Mouse (Mus musculus) lung, postnatal 10 days (tissue): ENCODE results near the gene Lyve1.
"Not testable (repeated sequence)": the region's sequence is repeated elsewhere in the genome, so short reads cannot be mapped to it uniquely, and the experiment has no call there.

ENCODE experiments used
- DNase-seq: peaks from one replicate; pipeline ENCODE4 v3.0.0; 2021

Gene Lyve1

DNA sequence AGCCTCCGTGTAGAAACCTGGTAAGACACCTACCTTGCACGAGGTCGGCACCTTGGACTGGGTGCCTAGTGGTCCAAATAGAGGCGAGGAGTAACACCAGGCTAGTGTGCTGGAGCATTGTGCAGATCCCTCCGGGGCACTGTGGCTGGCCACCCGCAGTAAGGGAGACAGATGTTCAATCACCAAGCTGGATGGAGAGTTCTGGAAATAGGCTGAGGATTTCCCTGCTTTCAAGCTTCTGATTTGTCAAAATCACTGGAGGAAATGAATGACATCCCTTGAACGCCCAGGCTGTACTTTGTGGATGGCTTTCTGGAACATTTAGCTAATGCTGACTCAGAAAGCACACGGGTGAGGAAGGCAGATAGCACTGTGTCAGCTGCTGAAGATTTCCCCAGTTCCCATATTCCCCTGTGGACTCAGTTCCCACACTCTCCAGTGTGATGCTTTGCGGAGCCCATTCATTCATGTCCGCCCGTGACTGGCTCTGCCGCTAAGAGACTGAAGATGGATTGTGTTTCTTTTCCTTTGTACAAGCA is at the start of gene Lyve1:
Gene Lyve1, minus strand, starts transcription at position 489 of the 539 bp plus-strand sequence.
- DNase-seq = peak; percentile 42

DNA sequence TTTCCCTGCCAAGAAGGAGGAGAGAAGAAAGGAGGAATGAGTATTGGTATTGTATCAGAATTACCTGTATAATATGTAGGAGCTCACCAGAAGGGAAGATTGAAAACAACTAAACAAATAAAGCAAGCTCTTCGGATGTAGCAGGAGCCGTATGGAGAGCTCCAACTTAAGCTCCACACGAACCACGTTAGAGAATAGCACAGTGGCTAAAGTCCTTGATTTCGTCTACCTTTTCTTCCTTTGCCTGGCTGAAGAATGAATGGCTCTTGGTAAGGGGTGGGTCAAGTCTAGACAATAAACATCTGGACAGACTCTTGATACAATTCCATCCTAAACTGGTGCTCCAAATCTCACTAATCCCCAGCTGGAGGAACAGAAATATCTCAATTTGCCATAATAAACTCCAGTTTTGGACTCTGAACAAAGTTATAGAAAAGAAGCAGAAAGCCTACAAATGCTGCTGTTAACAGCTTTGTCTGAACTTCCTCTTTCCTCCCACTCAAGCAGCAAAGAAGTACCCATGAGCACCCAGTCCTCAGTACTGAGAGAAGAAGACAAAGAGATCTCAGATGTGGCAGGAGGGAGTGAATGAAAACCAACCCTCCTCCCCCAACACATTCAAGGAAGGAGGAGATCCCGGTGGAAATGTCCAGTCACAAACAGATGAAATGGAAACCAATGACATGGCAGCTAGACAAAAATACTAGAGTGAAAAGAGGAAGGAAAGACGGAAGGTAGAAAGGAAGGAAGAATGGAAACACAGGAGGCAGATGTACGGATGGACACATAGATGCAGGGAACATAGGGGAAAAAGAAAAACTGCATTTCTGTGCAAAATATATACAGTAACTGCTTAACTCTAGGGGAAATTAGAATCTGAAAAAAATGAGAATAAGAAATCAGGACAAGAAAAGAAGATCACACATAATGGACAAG is 45.4 kb upstream of the Lyve1 start:
- no peak for DNase-seq

DNA sequence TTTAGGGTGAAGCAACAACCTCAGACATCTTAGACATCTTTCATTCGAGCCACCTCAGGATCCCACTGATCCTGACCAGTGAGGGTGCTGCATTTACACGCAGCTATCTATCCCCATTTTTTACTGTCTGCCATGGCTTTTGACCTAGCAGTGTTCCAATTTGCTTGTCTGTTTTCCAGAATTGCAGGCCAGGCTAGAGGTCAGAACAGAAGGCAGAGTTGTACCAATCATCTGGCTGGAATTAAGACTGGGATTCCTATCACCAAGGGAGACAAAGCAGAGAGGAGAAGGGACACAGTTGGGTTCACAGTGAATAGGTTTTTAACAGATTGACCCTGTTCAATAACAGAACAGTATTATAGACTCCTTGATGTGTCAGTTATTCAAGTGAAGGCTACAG is 43.5 kb upstream of the Lyve1 start:
- no peak for DNase-seq

GRCm38 (mm10) chr7:110903226-110903625 is 40.2 kb upstream of the Lyve1 start:
- peak; percentile 67 for DNase-seq

DNA sequence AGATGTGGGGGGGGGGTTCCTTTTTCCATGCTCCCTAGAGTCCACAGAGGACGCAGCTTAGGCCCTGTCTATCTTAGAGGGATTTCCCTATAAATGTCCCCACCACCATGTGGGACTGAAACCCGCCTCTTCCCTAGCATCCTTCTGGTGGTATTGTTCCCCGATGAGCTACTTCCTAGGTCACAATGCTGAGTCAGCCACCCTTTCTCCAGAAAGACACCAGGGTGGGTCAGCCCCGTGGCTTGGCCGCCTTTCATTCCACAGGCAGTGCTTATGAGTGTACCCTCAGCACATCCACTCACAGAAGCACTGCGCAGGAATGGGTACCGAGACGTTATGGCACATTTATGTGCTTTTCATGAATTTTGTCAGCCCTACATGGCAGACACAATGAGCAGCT is 34.2 kb upstream of the Lyve1 start:
- DNase-seq = no peak

GRCm38 (mm10) chr7:110896453-110896852 is 33.4 kb upstream of the Lyve1 start:
- no peak for DNase-seq

DNA sequence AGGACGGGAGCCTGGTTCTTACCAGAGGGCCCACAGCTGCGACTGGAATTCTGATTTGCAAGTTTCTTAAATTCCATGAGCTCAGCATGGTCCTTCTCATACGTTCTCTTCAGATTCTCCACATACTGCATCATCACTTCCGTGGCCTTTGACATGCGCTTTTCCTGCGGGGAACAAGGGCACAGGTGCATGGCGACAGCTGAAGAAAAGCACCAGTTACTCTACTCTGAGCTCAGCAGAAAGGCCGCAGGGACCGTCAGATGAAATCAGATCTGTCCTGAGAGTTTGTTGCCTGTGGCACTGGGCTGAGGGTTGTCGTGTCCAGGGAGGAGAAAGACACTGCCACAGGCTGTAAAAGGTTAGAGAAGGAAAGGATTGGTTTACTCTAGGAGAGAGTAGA is 32.7 kb upstream of the Lyve1 start:
- DNase-seq = not testable (repeated sequence)

DNA sequence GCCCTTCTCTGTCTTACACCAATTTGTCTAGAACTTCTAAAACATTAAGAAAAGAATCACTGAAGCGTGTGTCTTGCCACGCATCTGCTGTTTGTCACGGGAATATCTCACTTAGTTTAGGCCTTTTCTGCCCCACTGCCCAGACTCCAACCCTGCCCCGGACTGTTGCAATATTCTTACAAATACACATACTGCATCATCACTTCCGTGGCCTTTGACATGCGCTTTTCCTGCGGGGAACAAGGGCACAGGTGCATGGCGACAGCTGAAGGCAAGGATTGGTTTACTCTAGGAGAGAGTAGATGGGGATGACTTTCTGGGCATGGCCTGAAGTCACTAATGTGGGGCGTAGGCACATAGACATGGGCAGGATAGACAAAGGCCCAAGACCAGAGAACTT is 31.6 kb upstream of the Lyve1 start:
- peak; percentile 13 for DNase-seq

- DNase-seq = peak; percentile 62
Measured at GRCm38 (mm10) chr7:110893943-110894610, 31.0 kb upstream of the Lyve1 start.

- DNase-seq = peak; percentile 48
Measured at GRCm38 (mm10) chr7:110891501-110891986, 28.5 kb upstream of the Lyve1 start.

- no peak for DNase-seq
Measured at GRCm38 (mm10) chr7:110881746-110882333, 18.8 kb upstream of the Lyve1 start.

GRCm38 (mm10) chr7:110878028-110878427 is 15.0 kb upstream of the Lyve1 start:
- no peak for DNase-seq

DNA sequence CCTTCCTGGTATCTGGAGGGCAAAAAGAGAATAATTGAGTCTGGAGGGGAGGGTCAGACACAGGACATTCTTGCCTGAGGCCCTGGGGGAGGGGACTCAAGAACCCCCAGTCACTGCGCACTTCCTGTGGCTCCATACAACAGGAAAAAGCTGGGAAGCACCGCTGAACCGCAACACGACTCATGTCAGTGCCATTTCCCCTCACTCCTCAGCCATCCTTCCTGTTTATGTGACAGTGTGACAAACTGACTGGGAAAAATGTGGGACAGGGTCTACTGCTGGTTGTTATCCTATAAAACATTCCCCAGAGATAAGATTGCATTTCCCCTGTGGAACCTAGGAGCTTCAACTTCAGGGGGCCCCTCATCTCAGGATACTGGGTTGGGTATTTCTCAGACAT is 13.9 kb upstream of the Lyve1 start:
- peak; percentile 76 for DNase-seq

DNA sequence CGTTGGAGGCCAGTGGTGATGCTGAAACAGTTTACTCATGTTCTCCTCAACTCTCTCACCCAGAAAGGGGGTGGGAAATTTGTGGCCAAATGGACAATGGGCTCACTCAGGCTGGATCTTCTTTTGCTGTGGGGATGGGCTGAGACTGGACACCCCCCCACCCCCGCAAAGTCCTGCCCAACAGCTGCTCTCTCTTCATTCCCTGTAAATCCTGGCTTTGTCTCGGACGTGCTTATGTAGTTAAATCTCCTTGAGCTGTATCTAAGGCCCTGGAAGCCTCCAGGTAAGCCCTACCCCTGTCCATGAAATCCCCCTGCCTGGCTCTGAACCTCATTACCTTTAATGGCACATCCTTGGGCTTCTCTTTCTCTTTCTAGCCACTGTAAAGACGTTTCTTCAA is 5.8 kb upstream of the Lyve1 start:
- no peak for DNase-seq

GRCm38 (mm10) chr7:110867116-110867515 is 4.1 kb upstream of the Lyve1 start:
- no peak for DNase-seq

GRCm38 (mm10) chr7:110866021-110866420 is 3.0 kb upstream of the Lyve1 start:
- DNase-seq = no peak

DNA sequence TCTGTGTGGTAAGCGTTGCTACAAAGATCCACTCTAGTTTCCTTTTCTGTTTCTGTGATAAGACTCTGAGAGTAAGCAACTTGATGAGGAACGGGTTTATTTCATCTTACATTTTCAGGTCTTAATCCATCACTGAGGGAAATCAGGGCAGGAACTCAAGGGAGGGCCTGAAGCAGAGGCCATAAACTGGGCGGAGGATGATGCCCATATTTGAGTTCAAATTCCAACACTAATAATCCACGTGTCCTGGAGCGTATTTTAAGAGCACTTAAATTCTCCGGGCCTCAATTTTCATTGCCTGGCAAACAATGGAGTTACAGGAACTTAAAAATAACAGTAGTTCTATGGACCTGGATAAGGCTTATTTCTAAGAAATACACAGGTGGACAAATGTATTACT is 2.5 kb upstream of the Lyve1 start:
- DNase-seq = no peak

DNA sequence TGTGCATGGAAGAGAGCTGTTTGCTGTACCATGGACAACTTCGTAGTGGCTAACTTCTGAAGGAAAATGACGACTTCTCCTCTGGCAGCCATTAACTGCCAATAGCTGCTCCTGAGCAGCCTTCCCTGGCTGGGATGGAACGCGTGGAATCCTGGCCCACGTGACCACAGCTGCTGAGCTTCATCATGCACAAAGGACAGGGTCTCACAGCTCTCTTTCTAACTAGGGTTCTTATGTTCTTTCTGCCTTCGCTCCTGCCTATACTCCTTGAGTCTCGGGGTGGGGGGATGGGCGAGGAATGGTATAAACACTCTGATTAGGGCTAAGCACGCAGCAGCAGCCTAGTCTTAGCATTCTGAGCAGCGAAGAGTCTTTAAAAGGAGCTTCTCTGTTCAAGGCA is 2.0 kb upstream of the Lyve1 start:
- DNase-seq = peak; percentile 47

DNA sequence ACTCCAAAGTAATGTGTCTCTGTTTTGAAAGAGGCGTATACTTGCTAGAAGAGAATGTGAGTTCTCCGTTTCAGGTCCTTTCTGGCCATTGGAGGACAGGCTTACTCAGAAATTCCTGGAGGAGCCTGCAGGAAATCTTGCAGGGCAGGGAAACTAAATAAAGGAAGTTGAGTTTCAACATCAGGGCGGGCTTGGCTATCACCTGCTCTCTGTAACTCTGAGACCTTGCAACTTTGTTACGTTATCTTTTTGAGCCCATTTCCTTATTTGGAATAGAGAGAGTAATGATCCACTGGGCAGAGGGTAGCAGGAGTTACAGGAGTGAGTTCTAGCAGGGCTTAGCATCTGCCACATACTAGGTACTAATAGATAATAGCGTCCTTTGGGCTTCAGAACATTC is 2.9 kb downstream of the Lyve1 start:
- peak; percentile 63 for DNase-seq

GRCm38 (mm10) chr7:110855604-110856003 is 7.4 kb downstream of the Lyve1 start:
- DNase-seq = no peak

- DNase-seq = no peak
Measured at GRCm38 (mm10) chr7:110854927-110855546, 8.0 kb downstream of the Lyve1 start.

DNA sequence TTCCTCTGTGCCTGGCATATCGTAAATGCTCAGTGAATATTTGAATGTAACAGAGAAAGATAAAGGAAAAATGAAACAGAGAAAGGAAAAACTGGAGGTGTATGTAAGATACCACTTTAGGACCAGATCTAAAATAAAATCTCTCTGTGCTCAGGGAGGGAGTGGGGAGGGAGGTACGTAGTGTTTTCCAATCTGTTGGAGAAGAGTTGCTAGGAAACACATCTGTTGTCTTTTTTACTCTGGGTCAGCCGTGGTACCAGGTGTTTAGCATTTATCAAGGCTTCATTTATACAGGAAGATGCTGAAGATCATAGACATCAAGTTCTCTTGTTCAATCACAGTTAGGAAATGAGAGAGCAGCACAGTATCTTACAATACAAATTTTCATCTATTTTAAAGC is 8.5 kb downstream of the Lyve1 start:
- DNase-seq = no peak

- DNase-seq = peak; percentile 60
Measured at GRCm38 (mm10) chr7:110853611-110854010, 9.4 kb downstream of the Lyve1 start.
